Mouse (Mus musculus) lung, postnatal 0 days (tissue): ENCODE data around the gene Il21r. TPM values are rescaled to one million over a fixed set of nuclear protein-coding genes. Genes with fewer than 3 reads are reported as not detected.

Experiments
- ATAC-seq: fragments of 200-750 bp; cut with Nextera tagmentation; 2 replicates; pipeline ENCODE4 v1.8.0; 2017; ENCODE audit warnings: moderate library complexity
- DNase-seq: peaks from one replicate; pipeline ENCODE4 v3.0.0-alpha.2; 2016; ENCODE audit warnings: low spot score
- H3K27ac ChIP-seq: fragments of 300-500 bp; sonication (generic); 2 replicates; pipeline ENCODE4 v1.5.1; 2014; ENCODE audit warnings: antibody characterized with exemption, mild to moderate bottlenecking, low read length, mixed read lengths
- H3K27me3 ChIP-seq: fragments of 300-500 bp; sonication (generic); replicated peaks from 2 replicates; pipeline ENCODE4 v1.6.1; 2014; ENCODE audit warnings: low read length, mixed read lengths; ENCODE audit not compliant: insufficient read depth
- H3K36me3 ChIP-seq: fragments of 300-500 bp; sonication (generic); 2 replicates; pipeline ENCODE4 v1.6.1; 2014; ENCODE audit warnings: low read length, mixed read lengths; ENCODE audit not compliant: insufficient read depth
- H3K4me1 ChIP-seq: fragments of 300-500 bp; sonication (generic); 2 replicates; pipeline ENCODE4 v1.6.1; 2014; ENCODE audit warnings: antibody characterized with exemption, low read depth, low read length, mixed read lengths; ENCODE audit not compliant: insufficient read depth
- H3K4me2 ChIP-seq: fragments of 300-500 bp; sonication (generic); replicated peaks from 2 replicates; pipeline ENCODE4 v1.6.1; 2014; ENCODE audit warnings: low read depth, mild to moderate bottlenecking, low read length, moderate library complexity, mixed read lengths
- H3K4me3 ChIP-seq: fragments of 300-500 bp; sonication (generic); 2 replicates; pipeline ENCODE4 v1.5.1; 2014; ENCODE audit warnings: low read depth, low read length
- H3K9ac ChIP-seq: fragments of 300-500 bp; sonication (generic); replicated peaks from 2 replicates; pipeline ENCODE4 v1.6.1; 2014; ENCODE audit warnings: low read depth, mild to moderate bottlenecking
- H3K9me3 ChIP-seq: fragments of 300-500 bp; sonication (generic); 2 replicates; pipeline ENCODE4 v1.6.1; 2016; ENCODE audit warnings: low read length, mixed read lengths
- CTCF ChIP-seq: IDR thresholded peaks from 2 replicates; pipeline ENCODE4 v1.5.1; 2016; ENCODE audit warnings: antibody characterized with exemption, mild to moderate bottlenecking
- EP300 ChIP-seq: IDR thresholded peaks from 2 replicates; pipeline ENCODE4 v1.6.1; 2016; ENCODE audit warnings: antibody characterized with exemption, mild to moderate bottlenecking, control low read depth
- WGBS: fragments of 180-500 bp; shearing (Covaris S2); extraction: QIAGEN DNeasy Blood & Tissue Kit; methylation state at CpG from one replicate; pipeline ENCODE4 v1.1.7; 2014; 5-methylcytosine and 5-hydroxymethylcytosine counted together
- polyA plus RNA-seq: library from polyadenylated mRNA; unstranded; fragments of >200 nt; fragmentation: Nextera tagmentation; extraction: Ambion mirVana; gene quantifications from 2 replicates; pipeline ENCODE4 v1.2.1, GENCODE M21; 2015

Gene Il21r
- polyA plus RNA-seq, 1 experiment from 2014 or later: 0.38 TPM

- TF ChIP-seq EP300: no peak
- no peak for TF ChIP-seq CTCF
These were observed 30.5 kb upstream of the Il21r start for GRCm38 (mm10) chr7:125572737-125573136.

DNA sequence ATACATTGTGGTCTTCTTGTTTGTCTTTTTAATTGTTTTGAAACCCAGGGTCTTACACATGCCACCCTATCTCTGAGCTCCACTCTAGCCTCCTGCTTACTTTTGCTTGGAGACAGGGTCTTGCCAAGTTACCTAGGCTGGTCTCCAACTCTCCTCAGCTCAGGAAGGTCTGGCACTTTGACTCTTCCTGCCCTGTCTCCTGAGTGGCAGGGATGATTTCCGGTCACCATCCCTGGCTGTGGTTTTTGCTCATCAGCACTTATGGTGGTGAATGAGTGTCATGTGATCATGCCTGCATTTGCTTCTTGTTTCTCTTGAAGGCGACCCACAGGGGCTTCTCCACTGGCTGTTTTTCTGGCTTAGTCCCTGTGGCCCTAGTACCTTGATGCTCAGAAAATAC is 29.4 kb upstream of the Il21r start:
- WGBS: 68% methylated on average over 2 of the region's 2 CpGs
- DNase-seq (no peak), ATAC-seq (no peak)
- no peak overlapping the region for H3K27ac ChIP-seq
- H3K4me3 ChIP-seq: no peak overlapping the region
- no peaks in the 10 kb centered on the region for H3K9me3 ChIP-seq
- peaks cover 13% of the 10 kb centered on the region; the same call in 1 of the 2 replicates for H3K4me1 ChIP-seq
- H3K9ac ChIP-seq: no peak overlapping the region
- H3K36me3 ChIP-seq: peaks cover 52% of the 10 kb centered on the region; the same call in 1 of the 2 replicates
- no peaks in the 10 kb centered on the region for H3K27me3 ChIP-seq
- no peak overlapping the region for H3K4me2 ChIP-seq
- TF ChIP-seq EP300 (no peak), CTCF (no peak)

More at GRCm38 (mm10) chr7:125572737-125573136, 30.5 kb upstream of the Il21r start:
- Histone ChIP-seq H3K9ac (no peak overlapping the region), H3K27me3 (no peaks in the 10 kb centered on the region), H3K4me1 (peaks cover 13% of the 10 kb centered on the region; the same call in 1 of the 2 replicates), H3K4me3 (no peak overlapping the region), H3K36me3 (peaks cover 55% of the 10 kb centered on the region; the same call in 1 of the 2 replicates), H3K27ac (no peak overlapping the region), H3K4me2 (no peak overlapping the region), H3K9me3 (no peaks in the 10 kb centered on the region)
- 65% methylated on average over 6 of the region's 6 CpGs for whole genome bisulfite sequencing
- ATAC-seq (no peak), DNase-seq (no peak)

- 85% methylated on average over 3 of the region's 3 CpGs for WGBS
- Histone ChIP-seq H3K27me3 (no peaks in the 10 kb centered on the region), H3K27ac (no peak overlapping the region), H3K4me1 (peaks cover 13% of the 10 kb centered on the region; the same call in 1 of the 2 replicates), H3K36me3 (peaks cover 42% of the 10 kb centered on the region; the same call in 1 of the 2 replicates), H3K4me3 (no peak overlapping the region), H3K4me2 (no peak overlapping the region), H3K9ac (no peak overlapping the region), H3K9me3 (no peaks in the 10 kb centered on the region)
- TF ChIP-seq CTCF: no peak
- TF ChIP-seq EP300: no peak
- DNase-seq (no peak), ATAC-seq (no peak)
These were observed 28.4 kb upstream of the Il21r start for GRCm38 (mm10) chr7:125574832-125575231.

DNA sequence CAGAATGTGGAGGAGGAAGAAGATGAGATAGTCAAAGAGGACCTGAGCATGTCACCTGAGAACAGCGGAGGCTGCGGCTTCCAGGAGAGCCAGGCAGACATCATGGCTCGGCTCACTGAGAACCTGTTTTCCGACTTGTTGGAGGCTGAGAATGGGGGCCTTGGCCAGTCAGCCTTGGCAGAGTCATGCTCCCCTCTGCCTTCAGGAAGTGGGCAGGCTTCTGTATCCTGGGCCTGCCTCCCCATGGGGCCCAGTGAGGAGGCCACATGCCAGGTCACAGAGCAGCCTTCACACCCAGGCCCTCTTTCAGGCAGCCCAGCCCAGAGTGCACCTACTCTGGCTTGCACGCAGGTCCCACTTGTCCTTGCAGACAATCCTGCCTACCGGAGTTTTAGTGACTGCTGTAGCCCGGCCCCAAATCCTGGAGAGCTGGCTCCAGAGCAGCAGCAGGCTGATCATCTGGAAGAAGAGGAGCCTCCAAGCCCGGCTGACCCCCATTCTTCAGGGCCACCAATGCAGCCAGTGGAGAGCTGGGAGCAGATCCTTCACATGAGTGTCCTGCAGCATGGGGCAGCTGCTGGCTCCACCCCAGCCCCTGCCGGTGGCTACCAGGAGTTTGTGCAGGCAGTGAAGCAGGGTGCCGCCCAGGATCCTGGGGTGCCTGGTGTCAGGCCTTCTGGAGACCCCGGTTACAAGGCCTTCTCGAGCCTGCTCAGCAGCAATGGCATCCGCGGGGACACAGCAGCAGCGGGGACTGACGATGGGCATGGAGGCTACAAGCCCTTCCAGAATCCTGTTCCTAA is 27.3 kb upstream of the Il21r start:
- Histone ChIP-seq H3K9ac (no peak overlapping the region), H3K36me3 (peaks cover 32% of the 10 kb centered on the region; the same call in 1 of the 2 replicates), H3K4me3 (no peak overlapping the region), H3K4me1 (peaks cover 15% of the 10 kb centered on the region; the same call in 1 of the 2 replicates), H3K27me3 (no peaks in the 10 kb centered on the region), H3K27ac (no peak overlapping the region), H3K4me2 (no peak overlapping the region), H3K9me3 (no peaks in the 10 kb centered on the region)
- 67% methylated on average over 16 of the region's 16 CpGs for WGBS
- no peak for TF ChIP-seq CTCF
- no peak for TF ChIP-seq EP300
- DNase-seq: no peak
- ATAC-seq: no peak

- Histone ChIP-seq H3K9me3 (no peaks in the 10 kb centered on the region), H3K27me3 (no peaks in the 10 kb centered on the region), H3K4me1 (peaks cover 19% of the 10 kb centered on the region; the same call in 1 of the 2 replicates), H3K9ac (no peak overlapping the region), H3K4me2 (no peak overlapping the region), H3K27ac (0 out of 2 replicates have a peak overlapping the region, but pooled peaks have one; percentile 2), H3K36me3 (peaks cover 25% of the 10 kb centered on the region; the same call in 1 of the 2 replicates), H3K4me3 (no peak overlapping the region)
- no peak for TF ChIP-seq CTCF
- no peak for TF ChIP-seq EP300
- WGBS: 34% methylated on average over 7 of the region's 7 CpGs
- DNase-seq (peak; percentile 84), ATAC-seq (peak; percentile 47)
These were observed 26.2 kb upstream of the Il21r start for GRCm38 (mm10) chr7:125576982-125577381.

DNA sequence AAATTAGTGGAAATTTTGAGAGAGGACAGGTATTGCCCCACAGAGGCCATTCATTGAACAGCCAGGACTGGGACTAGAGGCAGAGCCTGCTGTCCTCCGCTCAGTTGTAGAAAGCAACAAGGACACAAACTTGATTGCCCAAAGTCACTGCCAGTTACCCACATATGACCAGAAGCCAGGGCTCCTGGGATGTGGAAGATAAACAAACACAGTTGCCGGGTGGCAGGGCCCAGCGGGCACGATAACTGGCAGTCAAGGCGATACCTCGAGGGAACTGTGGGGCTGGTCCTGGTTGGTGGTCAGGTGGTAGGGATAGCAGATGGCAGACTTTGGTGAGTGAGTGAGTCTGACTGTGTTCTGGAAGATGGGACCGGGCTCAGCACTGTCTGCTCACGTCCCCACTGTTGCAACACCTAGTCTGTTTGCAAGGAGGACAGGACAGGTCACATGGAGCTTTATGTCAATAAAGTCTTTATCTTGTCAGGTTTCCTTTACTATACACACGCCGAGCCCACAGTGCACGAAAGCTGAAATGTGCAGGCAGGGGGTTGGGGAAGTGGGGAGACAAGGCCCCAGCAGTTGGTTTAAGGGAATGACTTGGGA is 25.6 kb upstream of the Il21r start:
- Histone ChIP-seq H3K9ac (no peak overlapping the region), H3K4me1 (peaks cover 19% of the 10 kb centered on the region; the same call in 1 of the 2 replicates), H3K9me3 (no peaks in the 10 kb centered on the region), H3K36me3 (peaks cover 21% of the 10 kb centered on the region; the same call in 1 of the 2 replicates), H3K4me2 (no peak overlapping the region), H3K4me3 (no peak overlapping the region), H3K27ac (0 out of 2 replicates have a peak overlapping the region, but pooled peaks have one; percentile 2), H3K27me3 (no peaks in the 10 kb centered on the region)
- TF ChIP-seq CTCF (peak; percentile 10; the same call in 1 of the 2 replicates), EP300 (no peak)
- ATAC-seq (no peak; the same call in 1 of the 2 replicates), DNase-seq (no peak)
- 57% methylated on average over 11 of the region's 11 CpGs for WGBS
